Mouse (Mus musculus): ENCODE data around the gene Pdzrn3. TPM values are rescaled to one million over a fixed set of nuclear protein-coding genes. Genes with fewer than 3 reads are reported as not detected.

The Pdzrn3 gene
- polyA plus RNA-seq, 1 experiment from 2014 or later = 18.9 TPM

- ATAC-seq = no peak
- Histone ChIP-seq H3K4me1 (ENCODE audit: control insufficient read depth, insufficient read depth, low read depth, low read length) (no peaks in the 10 kb centered on the region), H3K4me3 (ENCODE audit: low read length) (no peak overlapping the region), H3K4me2 (ENCODE audit: low read length) (no peak overlapping the region), H3K36me3 (ENCODE audit: control insufficient read depth, insufficient read depth, low read length) (no peaks in the 10 kb centered on the region), H3K9ac (ENCODE audit: low read depth, low read length) (no peak overlapping the region), H3K27me3 (replicated peaks; ENCODE audit: control insufficient read depth, insufficient read depth, low read length) (no peaks in the 10 kb centered on the region), H3K9me3 (ENCODE audit: control insufficient read depth, low read length) (no peaks in the 10 kb centered on the region), H3K27ac (ENCODE audit: low read depth, low read length) (no peak overlapping the region)
- 67% methylated on average over 12 of the region's 12 CpGs for WGBS
Observed at GRCm38 (mm10) chr6:101360211-101360737, 17.4 kb downstream of the Pdzrn3 start.

GRCm38 (mm10) chr6:101359646-101360045 lies 18.1 kb downstream of the Pdzrn3 start:
- no peak for ATAC-seq
- Histone ChIP-seq H3K27me3 (replicated peaks; ENCODE audit: control insufficient read depth, insufficient read depth, low read length) (no peaks in the 10 kb centered on the region), H3K4me1 (ENCODE audit: control insufficient read depth, insufficient read depth, low read depth, low read length) (no peaks in the 10 kb centered on the region), H3K36me3 (ENCODE audit: control insufficient read depth, insufficient read depth, low read length) (no peaks in the 10 kb centered on the region), H3K4me2 (ENCODE audit: low read length) (no peak overlapping the region), H3K9ac (ENCODE audit: low read depth, low read length) (no peak overlapping the region), H3K4me3 (ENCODE audit: low read length) (no peak overlapping the region), H3K27ac (ENCODE audit: low read depth, low read length) (no peak overlapping the region), H3K9me3 (ENCODE audit: control insufficient read depth, low read length) (no peaks in the 10 kb centered on the region)
- 68% methylated on average over 4 of the region's 4 CpGs for WGBS

- no peak overlapping the region for H3K27ac ChIP-seq (ENCODE audit: low read depth, low read length)
- H3K27me3 ChIP-seq (replicated peaks; ENCODE audit: control insufficient read depth, insufficient read depth, low read length) = no peaks in the 10 kb centered on the region
- ATAC-seq = no peak
- WGBS = 36% methylated on average over 1 of the region's 1 CpGs
- H3K9me3 ChIP-seq (ENCODE audit: control insufficient read depth, low read length) = no peaks in the 10 kb centered on the region
- no peaks in the 10 kb centered on the region for H3K36me3 ChIP-seq (ENCODE audit: control insufficient read depth, insufficient read depth, low read length)
- H3K4me1 ChIP-seq (ENCODE audit: control insufficient read depth, insufficient read depth, low read depth, low read length) = peaks cover 11% of the 10 kb centered on the region
- no peak overlapping the region for H3K9ac ChIP-seq (ENCODE audit: low read depth, low read length)
- H3K4me2 ChIP-seq (ENCODE audit: low read length) = no peak overlapping the region
- no peak overlapping the region for H3K4me3 ChIP-seq (ENCODE audit: low read length)
Observed at GRCm38 (mm10) chr6:101354887-101355286, 22.8 kb downstream of the Pdzrn3 start.

GRCm38 (mm10) chr6:101354230-101354881 lies 23.3 kb downstream of the Pdzrn3 start:
- ATAC-seq = no peak
- H3K36me3 ChIP-seq (ENCODE audit: control insufficient read depth, insufficient read depth, low read length) = no peaks in the 10 kb centered on the region
- H3K4me2 ChIP-seq (ENCODE audit: low read length) = no peak overlapping the region
- H3K27ac ChIP-seq (ENCODE audit: low read depth, low read length) = no peak overlapping the region
- 42% methylated on average over 8 of the region's 8 CpGs for WGBS
- no peaks in the 10 kb centered on the region for H3K9me3 ChIP-seq (ENCODE audit: control insufficient read depth, low read length)
- no peaks in the 10 kb centered on the region for H3K27me3 ChIP-seq (replicated peaks; ENCODE audit: control insufficient read depth, insufficient read depth, low read length)
- no peak overlapping the region for H3K9ac ChIP-seq (ENCODE audit: low read depth, low read length)
- peaks cover 11% of the 10 kb centered on the region for H3K4me1 ChIP-seq (ENCODE audit: control insufficient read depth, insufficient read depth, low read depth, low read length)
- H3K4me3 ChIP-seq (ENCODE audit: low read length) = no peak overlapping the region

- WGBS = 48% methylated on average over 7 of the region's 7 CpGs
Observed at GRCm38 (mm10) chr6:101353701-101354100, 24.0 kb downstream of the Pdzrn3 start.

GRCm38 (mm10) chr6:101352626-101353025 lies 25.1 kb downstream of the Pdzrn3 start:
- H3K9ac ChIP-seq (ENCODE audit: low read depth, low read length) = no peak overlapping the region
- H3K4me2 ChIP-seq (ENCODE audit: low read length) = no peak overlapping the region
- no peaks in the 10 kb centered on the region for H3K27me3 ChIP-seq (replicated peaks; ENCODE audit: control insufficient read depth, insufficient read depth, low read length)
- H3K4me3 ChIP-seq (ENCODE audit: low read length) = no peak overlapping the region
- H3K36me3 ChIP-seq (ENCODE audit: control insufficient read depth, insufficient read depth, low read length) = no peaks in the 10 kb centered on the region
- peaks cover 11% of the 10 kb centered on the region for H3K4me1 ChIP-seq (ENCODE audit: control insufficient read depth, insufficient read depth, low read depth, low read length)
- H3K27ac ChIP-seq (ENCODE audit: low read depth, low read length) = no peak overlapping the region
- 0 out of 2 replicates have a peak, but pooled peaks have one; percentile 20 for ATAC-seq
- H3K9me3 ChIP-seq (ENCODE audit: control insufficient read depth, low read length) = no peaks in the 10 kb centered on the region
- WGBS = 48% methylated on average over 10 of the region's 10 CpGs

More at GRCm38 (mm10) chr6:101353701-101354100, 24.0 kb downstream of the Pdzrn3 start:
- Histone ChIP-seq H3K27me3 (replicated peaks; ENCODE audit: control insufficient read depth, insufficient read depth, low read length) (no peaks in the 10 kb centered on the region), H3K27ac (ENCODE audit: low read depth, low read length) (no peak overlapping the region), H3K4me1 (ENCODE audit: control insufficient read depth, insufficient read depth, low read depth, low read length) (peaks cover 11% of the 10 kb centered on the region), H3K4me3 (ENCODE audit: low read length) (no peak overlapping the region), H3K36me3 (ENCODE audit: control insufficient read depth, insufficient read depth, low read length) (no peaks in the 10 kb centered on the region), H3K9me3 (ENCODE audit: control insufficient read depth, low read length) (no peaks in the 10 kb centered on the region), H3K4me2 (ENCODE audit: low read length) (no peak overlapping the region), H3K9ac (ENCODE audit: low read depth, low read length) (no peak overlapping the region)
- no peak for ATAC-seq

GRCm38 (mm10) chr6:101351100-101351499 lies 26.6 kb downstream of the Pdzrn3 start:
- Histone ChIP-seq H3K4me2 (ENCODE audit: low read length) (no peak overlapping the region), H3K27ac (ENCODE audit: low read depth, low read length) (no peak overlapping the region), H3K27me3 (replicated peaks; ENCODE audit: control insufficient read depth, insufficient read depth, low read length) (no peaks in the 10 kb centered on the region), H3K36me3 (ENCODE audit: control insufficient read depth, insufficient read depth, low read length) (no peaks in the 10 kb centered on the region), H3K4me3 (ENCODE audit: low read length) (no peak overlapping the region), H3K4me1 (ENCODE audit: control insufficient read depth, insufficient read depth, low read depth, low read length) (peaks cover 11% of the 10 kb centered on the region), H3K9ac (ENCODE audit: low read depth, low read length) (no peak overlapping the region), H3K9me3 (ENCODE audit: control insufficient read depth, low read length) (no peaks in the 10 kb centered on the region)
- 79% methylated on average over 1 of the region's 1 CpGs for WGBS
- no peak for ATAC-seq

GRCm38 (mm10) chr6:101350414-101350973 lies 27.2 kb downstream of the Pdzrn3 start:
- H3K4me2 ChIP-seq (ENCODE audit: low read length) = no peak overlapping the region
- H3K36me3 ChIP-seq (ENCODE audit: control insufficient read depth, insufficient read depth, low read length) = no peaks in the 10 kb centered on the region
- ATAC-seq = no peak
- no peaks in the 10 kb centered on the region for H3K27me3 ChIP-seq (replicated peaks; ENCODE audit: control insufficient read depth, insufficient read depth, low read length)
- H3K4me3 ChIP-seq (ENCODE audit: low read length) = no peak overlapping the region
- WGBS = 45% methylated on average over 7 of the region's 7 CpGs
- no peak overlapping the region for H3K9ac ChIP-seq (ENCODE audit: low read depth, low read length)
- no peaks in the 10 kb centered on the region for H3K9me3 ChIP-seq (ENCODE audit: control insufficient read depth, low read length)
- H3K4me1 ChIP-seq (ENCODE audit: control insufficient read depth, insufficient read depth, low read depth, low read length) = peaks cover 11% of the 10 kb centered on the region
- H3K27ac ChIP-seq (ENCODE audit: low read depth, low read length) = no peak overlapping the region

GRCm38 (mm10) chr6:101348496-101348895 lies 29.2 kb downstream of the Pdzrn3 start:
- H3K4me1 ChIP-seq (ENCODE audit: control insufficient read depth, insufficient read depth, low read depth, low read length) = peaks cover 5% of the 10 kb centered on the region
- ATAC-seq = no peak
- H3K27me3 ChIP-seq (replicated peaks; ENCODE audit: control insufficient read depth, insufficient read depth, low read length) = no peaks in the 10 kb centered on the region
- no peaks in the 10 kb centered on the region for H3K9me3 ChIP-seq (ENCODE audit: control insufficient read depth, low read length)
- WGBS = 54% methylated on average over 5 of the region's 5 CpGs
- H3K9ac ChIP-seq (ENCODE audit: low read depth, low read length) = no peak overlapping the region
- no peak overlapping the region for H3K27ac ChIP-seq (ENCODE audit: low read depth, low read length)
- H3K36me3 ChIP-seq (ENCODE audit: control insufficient read depth, insufficient read depth, low read length) = no peaks in the 10 kb centered on the region
- no peak overlapping the region for H3K4me3 ChIP-seq (ENCODE audit: low read length)
- no peak overlapping the region for H3K4me2 ChIP-seq (ENCODE audit: low read length)
